Mouse (Mus musculus): ENCODE measurements at regions not wholly inside any gene's neighbourhood (a gene's known extent, or its start where the extent isn't known, plus 50 kb on each side); places are given as distances from the start of the nearest gene placed in this dataset.

DNA sequence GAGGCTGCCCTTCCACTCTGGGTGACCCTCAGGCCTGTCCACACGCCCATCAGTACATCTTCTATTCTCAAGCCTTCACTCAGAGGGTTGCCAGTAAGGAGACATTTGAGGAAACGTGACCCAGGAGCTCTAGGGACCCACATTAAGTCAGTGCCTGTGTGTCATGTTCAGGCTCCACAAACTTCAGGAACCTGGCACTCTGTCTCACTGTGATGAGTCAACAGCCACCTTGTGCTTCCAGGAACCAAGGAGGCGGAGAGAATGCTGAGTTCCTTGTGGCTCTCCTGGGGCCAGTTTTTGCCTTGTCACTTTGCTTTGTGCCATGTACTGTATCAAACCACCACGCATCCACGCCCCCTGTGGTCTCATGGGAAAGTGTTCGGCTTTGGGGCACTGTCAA is 104.4 kb downstream of the Abhd5 start:
- TF ChIP-seq CTCF (IDR thresholded peaks at IDR 0.05; ENCODE audit: low read depth, low read length) (no peak), POLR2A (IDR thresholded peaks at IDR 0.05; ENCODE audit: extremely low read depth, insufficient read depth, low read length) (no peak)

Measured in liver, adult 2 months (tissue).